Mouse (Mus musculus) olfactory bulb, adult 2 months (tissue): ENCODE measurements around the gene Prom1.
A peak's percentile ranks its signal among the peaks of the same experiment; 100 is the strongest.

Experiments
- CTCF ChIP-seq: fragments of 200-500 bp; IDR thresholded peaks from 2 replicates; pipeline ENCODE4 v1.5.1; 2012; ENCODE audit warnings: low read depth, mild to moderate bottlenecking, low read length, moderate library complexity; ENCODE audit not compliant: insufficient read depth
- POLR2A ChIP-seq: fragments of 200-500 bp; IDR thresholded peaks from 2 replicates; pipeline ENCODE4 v1.6.1; 2012; ENCODE audit warnings: mild to moderate bottlenecking, low read depth, low read length, moderate library complexity; ENCODE audit not compliant: insufficient read depth

GRCm38 (mm10) chr5:43990316-43990715, 111.5 kb downstream of the Prom1 start:
- TF ChIP-seq POLR2A (no peak), CTCF (peak; percentile 42; the same call in 1 of the 2 replicates)
